Mouse (Mus musculus) gastrocnemius, postnatal 14 days (tissue): ENCODE measurements around the gene Zfp319. TPM values are rescaled to one million over a fixed set of nuclear protein-coding genes. Genes with fewer than 3 reads are reported as not detected.
"Not testable (repeated sequence)": the region's sequence is repeated elsewhere in the genome, so short reads cannot be mapped to it uniquely, and the experiment has no call there.

Experiments
- DNase-seq: peaks from one replicate; pipeline ENCODE4 v3.0.0; 2021; ENCODE audit warnings: mixed read lengths
- intact Hi-C: fragments of 180-260 bp; cut with DNase I; formaldehyde crosslinking; loops from one replicate; pipeline ENCODE4 v1.15.1; 2025; ENCODE audit warnings: low total_unique reads
- long read RNA-seq, 2 experiments: library from polyadenylated mRNA; stranded (forward); transcript quantifications; one replicate each; pipeline ENCODE4 v2.0.0; 2021
- total RNA-seq, 2 experiments: library from RNA; stranded (reverse); gene quantifications; 2 replicates each; pipeline ENCODE4 v1.2.3; 2021

Gene Zfp319
- 1 to 10 TPM; 5.4 to 6.1 TPM for total RNA-seq
- long read RNA-seq, experiment 1, full-length matches to known transcripts: 1 of 6 reads
- long read RNA-seq, experiment 1, partial matches to known transcripts: 0 of 6 reads
- long read RNA-seq, experiment 1, other reads (novel, unspliced or antisense): 5 of 6 reads
- long read RNA-seq, experiment 2, full-length matches to known transcripts: 5 of 7 reads
- long read RNA-seq, experiment 2, partial matches to known transcripts: 0 of 7 reads
- long read RNA-seq, experiment 2, other reads (novel, unspliced or antisense): 2 of 7 reads

DNA sequence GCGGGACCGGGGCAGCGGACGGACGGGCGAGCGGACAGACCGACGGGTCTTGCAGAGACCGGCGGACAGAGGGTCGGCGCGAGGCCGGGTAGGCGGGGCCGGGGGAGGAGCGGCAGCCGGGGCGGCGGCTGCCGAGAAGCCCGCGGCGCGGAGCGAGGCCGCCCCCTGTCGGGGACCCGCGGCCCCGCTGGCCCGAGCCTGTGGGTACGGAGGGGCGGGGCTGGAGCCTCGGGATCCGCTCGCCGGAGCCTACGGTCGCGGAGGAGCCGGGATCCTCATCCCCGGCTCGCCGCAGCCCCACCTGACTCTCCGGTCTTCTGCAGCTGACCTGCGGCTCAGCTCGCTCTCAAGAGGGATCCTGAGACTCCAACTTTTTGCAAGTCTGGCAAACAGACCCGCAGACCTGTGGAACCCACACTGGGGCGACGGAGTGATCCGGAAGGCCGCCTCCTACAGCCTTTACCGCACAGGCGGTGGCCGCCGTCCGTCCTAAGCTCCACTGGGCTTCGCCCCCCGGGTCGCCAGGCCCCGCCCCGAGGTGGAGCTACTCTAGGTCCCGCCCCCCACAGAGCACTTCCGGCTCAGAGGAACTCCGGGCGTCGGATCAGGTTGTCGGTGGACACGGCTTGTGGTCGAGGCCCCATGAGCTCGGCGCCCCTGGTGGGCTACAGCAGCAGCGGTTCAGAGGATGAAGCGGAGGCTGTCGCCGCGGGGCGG lies at the start of gene Zfp319, which contains the start of gene Usb1:
Zfp319 (minus strand) TSS at position 231 of the 717 bp plus-strand sequence.
Usb1 (plus strand) TSS at position 565 of the 717 bp plus-strand sequence.
- intact Hi-C loops: loop anchor here (2.0 kb wide), 1 partner anchor 79 kb away; no protein-coding TSS in a partner anchor
- peak; percentile 96 for DNase-seq

- DNase-seq: no peak
- intact Hi-C loops: no loop called here
Observed at GRCm38 (mm10) chr8:95380953-95381352, 49.2 kb upstream of the Zfp319 start.

GRCm38 (mm10) chr8:95378928-95379327 lies 47.2 kb upstream of the Zfp319 start:
- intact Hi-C loops: not testable (repeated sequence)

GRCm38 (mm10) chr8:95377863-95378291 lies 46.1 kb upstream of the Zfp319 start:
- intact Hi-C loops: no loop called here
- peak; percentile 51 for DNase-seq

More at GRCm38 (mm10) chr8:95378928-95379327, 47.2 kb upstream of the Zfp319 start:
- DNase-seq: not testable (repeated sequence)

- intact Hi-C loops: no loop called here
- no peak for DNase-seq
Observed at GRCm38 (mm10) chr8:95377101-95377500, 45.4 kb upstream of the Zfp319 start.

GRCm38 (mm10) chr8:95376309-95376999 lies 44.7 kb upstream of the Zfp319 start:
- intact Hi-C loops: no loop called here
- DNase-seq: no peak

- intact Hi-C loops: no loop called here
- no peak for DNase-seq
Observed at GRCm38 (mm10) chr8:95375374-95375930, 43.7 kb upstream of the Zfp319 start.

- intact Hi-C loops: no loop called here
- DNase-seq: no peak
Observed at GRCm38 (mm10) chr8:95374429-95374828, 42.7 kb upstream of the Zfp319 start.

DNA sequence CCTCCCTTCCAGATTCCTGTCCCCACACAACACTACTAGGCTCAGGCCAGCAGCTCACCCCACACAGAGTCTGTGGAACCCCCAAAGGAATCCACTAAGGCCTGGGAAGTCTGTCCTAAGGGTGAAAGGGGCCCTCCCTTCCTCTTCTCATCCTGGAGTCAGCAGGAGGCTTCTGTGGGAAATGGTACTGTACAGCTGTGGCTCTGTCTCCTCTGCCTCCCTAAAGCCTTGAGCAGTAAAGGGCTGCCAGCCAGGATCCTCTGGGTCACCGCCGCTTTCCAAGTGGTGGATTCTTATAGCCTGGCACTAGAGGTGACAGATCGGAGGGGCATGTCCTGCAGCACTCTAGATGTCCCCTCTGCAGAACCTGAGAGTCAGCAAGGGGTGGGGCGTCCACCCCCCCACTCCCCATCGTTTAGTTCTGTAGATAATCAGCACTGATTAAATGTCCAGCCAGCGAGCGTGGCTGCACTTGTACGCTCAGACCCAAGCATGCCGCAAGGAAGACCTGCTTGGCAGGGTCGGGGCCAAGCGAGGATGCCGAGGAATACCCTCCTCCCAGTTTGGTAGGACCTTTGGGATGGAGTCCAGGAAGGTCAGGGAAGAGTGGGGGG lies 41.7 kb upstream of the Zfp319 start:
- intact Hi-C loops: no loop called here
- no peak for DNase-seq

- intact Hi-C loops: no loop called here
- DNase-seq: no peak
Observed at GRCm38 (mm10) chr8:95369581-95370326, 38.0 kb upstream of the Zfp319 start.

DNA sequence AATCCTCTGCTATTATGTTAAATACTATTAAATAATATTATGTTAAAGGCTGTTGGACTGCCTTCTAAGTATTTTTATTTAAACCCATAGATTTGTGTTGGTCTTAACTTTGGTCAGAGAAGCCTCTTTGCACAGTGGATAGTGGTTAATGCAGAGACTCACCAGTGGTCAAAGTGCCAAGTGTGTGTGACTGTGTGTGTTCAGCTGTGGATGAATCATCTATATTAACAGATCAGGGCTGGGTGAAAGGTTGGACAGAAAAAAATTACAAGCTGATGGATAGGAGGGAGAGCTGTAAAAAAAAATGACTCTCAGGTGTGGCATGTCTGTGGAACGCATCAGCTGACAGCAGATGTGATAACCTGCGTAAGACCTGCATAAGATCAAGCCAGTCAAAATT lies 32.1 kb upstream of the Zfp319 start:
- intact Hi-C loops: no loop called here
- no peak for DNase-seq

DNA sequence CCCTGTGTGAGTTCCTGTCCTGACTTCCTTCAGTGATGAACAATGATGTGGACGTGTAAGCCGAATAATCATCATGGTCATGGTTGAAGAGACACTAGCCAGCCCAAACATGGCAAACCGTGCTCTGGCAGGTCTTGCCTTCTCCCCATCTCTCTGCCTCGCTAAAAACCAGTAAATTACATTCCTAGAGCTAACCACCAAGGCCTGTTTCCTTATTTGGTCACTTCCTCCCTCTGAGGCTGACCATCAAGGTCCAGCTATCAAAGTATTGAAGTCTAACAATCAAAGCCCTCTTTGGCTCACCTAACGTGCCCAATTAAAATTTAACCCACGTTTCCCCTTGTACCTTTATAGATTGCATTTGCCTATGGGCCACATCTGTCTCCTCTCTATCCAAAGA lies 30.5 kb upstream of the Zfp319 start:
- DNase-seq: no peak
- intact Hi-C loops: no loop called here

DNA sequence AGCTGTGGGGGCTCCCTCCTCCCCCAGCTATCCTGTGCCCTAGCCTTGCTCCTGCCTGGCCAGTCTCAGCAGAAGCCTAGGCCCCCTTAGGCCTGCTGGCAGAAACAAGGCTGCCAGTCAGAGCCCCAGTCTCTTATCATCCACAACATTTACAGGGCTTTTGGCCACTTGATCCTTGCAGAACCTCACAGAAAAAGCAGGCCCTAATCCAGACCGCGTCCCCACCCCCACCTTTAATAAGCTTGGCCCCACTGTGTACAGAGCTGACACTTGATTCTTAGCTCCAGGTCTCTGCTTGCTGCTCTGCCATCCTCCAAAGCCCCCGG lies 29.2 kb upstream of the Zfp319 start:
- intact Hi-C loops: no loop called here
- no peak for DNase-seq

GRCm38 (mm10) chr8:95360181-95361015 lies 28.6 kb upstream of the Zfp319 start:
- DNase-seq: no peak
- intact Hi-C loops: no loop called here

DNA sequence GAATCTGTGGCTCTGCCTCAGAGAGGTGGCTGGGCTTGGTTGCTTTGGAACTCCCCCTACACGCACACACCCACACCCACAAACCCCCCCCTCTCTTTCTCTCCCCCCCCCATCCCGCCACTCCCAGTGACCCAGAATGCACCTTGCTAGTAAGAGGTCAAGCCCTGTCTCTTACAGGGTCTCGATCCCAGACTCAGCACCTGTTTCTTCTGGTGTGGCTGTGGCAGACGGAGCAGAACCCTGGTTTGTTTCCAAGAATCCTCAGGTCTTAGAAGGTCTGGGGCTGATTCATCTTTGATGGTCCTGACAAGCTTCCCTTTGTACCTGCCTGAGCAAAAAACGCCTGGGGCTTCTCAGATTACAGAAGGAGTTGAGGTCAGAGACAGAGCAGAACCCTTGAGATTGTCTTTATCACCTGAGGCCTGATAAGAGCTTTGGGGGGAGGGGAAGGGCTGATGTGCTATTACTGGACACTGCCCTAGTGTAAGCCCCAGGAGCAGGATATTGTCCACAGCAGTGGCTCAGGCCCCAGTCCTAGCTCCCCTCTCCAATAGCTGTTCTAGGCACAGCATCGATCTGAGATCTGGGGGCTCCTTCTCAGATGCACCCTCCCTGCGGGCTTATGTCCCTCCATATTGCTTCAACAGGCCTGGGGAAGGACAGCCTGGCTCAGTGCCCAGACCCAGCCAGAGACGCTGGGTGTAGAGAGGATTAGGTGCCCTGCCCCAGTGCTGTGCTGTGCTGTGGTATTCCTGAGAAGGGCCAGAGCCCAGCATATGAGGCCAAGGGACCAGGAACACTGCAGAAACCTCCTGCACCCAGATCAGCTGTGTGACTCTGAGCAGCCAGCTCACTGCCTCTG lies 27.0 kb upstream of the Zfp319 start:
- no peak for DNase-seq
- intact Hi-C loops: no loop called here

DNA sequence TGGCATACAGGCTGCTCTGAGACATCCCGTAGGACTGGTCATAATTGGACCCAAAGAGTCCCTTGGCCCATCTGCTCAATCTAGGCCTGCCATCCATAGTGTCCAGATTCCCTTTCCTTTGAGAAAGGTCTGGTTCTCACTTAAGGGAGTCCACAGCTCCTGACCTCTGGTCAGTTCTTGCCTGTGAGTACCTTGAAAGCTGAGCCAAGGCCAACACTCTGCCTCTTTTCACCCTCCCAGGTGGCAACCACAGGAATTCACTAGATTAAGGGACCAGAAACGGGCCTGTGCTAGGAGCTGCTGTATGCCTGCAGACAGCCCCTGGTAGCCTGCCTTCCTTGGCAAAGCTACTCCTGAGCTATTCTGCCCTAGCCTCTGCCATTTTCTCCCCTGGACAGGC lies 22.9 kb upstream of the Zfp319 start:
- intact Hi-C loops: no loop called here
- DNase-seq: no peak
